Mouse (Mus musculus) kidney, postnatal 14 days (tissue): ENCODE data around the gene Cyren.

Experiments
- DNase-seq: peaks from one replicate; pipeline ENCODE4 v3.0.0; 2022; ENCODE audit warnings: mixed read lengths

Gene Cyren

GRCm38 (mm10) chr6:34877509-34878321 is at the start of gene Cyren:
Gene Cyren, minus strand, starts transcription at chr6:34878060.
- peak; percentile 97 for DNase-seq

- DNase-seq, result no peak
Measured at GRCm38 (mm10) chr6:34927594-34927993, 49.7 kb upstream of the Cyren start.

- peak; percentile 77 for DNase-seq
Measured at GRCm38 (mm10) chr6:34927156-34927555, 49.3 kb upstream of the Cyren start.

- DNase-seq, result peak; percentile 73
Measured at GRCm38 (mm10) chr6:34921941-34922340, 44.1 kb upstream of the Cyren start.

GRCm38 (mm10) chr6:34920631-34921030 is 42.8 kb upstream of the Cyren start:
- DNase-seq, result no peak

- DNase-seq, result no peak
Measured at GRCm38 (mm10) chr6:34919956-34920355, 42.1 kb upstream of the Cyren start, which contains the start of gene Stra8. Gene Stra8, plus strand, starts transcription at chr6:34920163.

- DNase-seq, result no peak
Measured at GRCm38 (mm10) chr6:34919146-34919545, 41.3 kb upstream of the Cyren start.

- no peak for DNase-seq
Measured at GRCm38 (mm10) chr6:34914462-34914861, 36.6 kb upstream of the Cyren start.

- DNase-seq, result no peak
Measured at GRCm38 (mm10) chr6:34913341-34914040, 35.6 kb upstream of the Cyren start.

GRCm38 (mm10) chr6:34910371-34911219 is 32.7 kb upstream of the Cyren start, which contains the start of gene Wdr91:
Gene Wdr91, minus strand, starts transcription at chr6:34910876.
- peak; percentile 97 for DNase-seq

GRCm38 (mm10) chr6:34909631-34910345 is 31.9 kb upstream of the Cyren start:
- DNase-seq, result no peak

- no peak for DNase-seq
Measured at GRCm38 (mm10) chr6:34907696-34908260, 29.9 kb upstream of the Cyren start.

- peak; percentile 50 for DNase-seq
Measured at GRCm38 (mm10) chr6:34907121-34907614, 29.3 kb upstream of the Cyren start.

GRCm38 (mm10) chr6:34906661-34907060 is 28.8 kb upstream of the Cyren start:
- DNase-seq, result peak; percentile 82

GRCm38 (mm10) chr6:34906125-34906524 is 28.3 kb upstream of the Cyren start:
- DNase-seq, result no peak

- DNase-seq, result no peak
Measured at GRCm38 (mm10) chr6:34904361-34904760, 26.5 kb upstream of the Cyren start.

- no peak for DNase-seq
Measured at GRCm38 (mm10) chr6:34903851-34904250, 26.0 kb upstream of the Cyren start.

- no peak for DNase-seq
Measured at GRCm38 (mm10) chr6:34903441-34903840, 25.6 kb upstream of the Cyren start.

GRCm38 (mm10) chr6:34902578-34902977 is 24.7 kb upstream of the Cyren start:
- peak; percentile 33 for DNase-seq

GRCm38 (mm10) chr6:34901911-34902444 is 24.1 kb upstream of the Cyren start:
- no peak for DNase-seq

GRCm38 (mm10) chr6:34900990-34901389 is 23.1 kb upstream of the Cyren start:
- DNase-seq, result no peak
